Mouse (Mus musculus) G1E (cell line): ENCODE measurements around the gene Tmtc2.

Experiments
- CTCF ChIP-seq: IDR thresholded peaks from 2 replicates; pipeline ENCODE4 v1.5.1; 2012; ENCODE audit warnings: low read depth, low read length, inconsistent platforms, mixed read lengths
- GATA2 ChIP-seq: IDR thresholded peaks from 2 replicates; pipeline ENCODE4 v1.6.1; 2012; ENCODE audit warnings: low read depth, low read length, inconsistent platforms, borderline replicate concordance

DNA sequence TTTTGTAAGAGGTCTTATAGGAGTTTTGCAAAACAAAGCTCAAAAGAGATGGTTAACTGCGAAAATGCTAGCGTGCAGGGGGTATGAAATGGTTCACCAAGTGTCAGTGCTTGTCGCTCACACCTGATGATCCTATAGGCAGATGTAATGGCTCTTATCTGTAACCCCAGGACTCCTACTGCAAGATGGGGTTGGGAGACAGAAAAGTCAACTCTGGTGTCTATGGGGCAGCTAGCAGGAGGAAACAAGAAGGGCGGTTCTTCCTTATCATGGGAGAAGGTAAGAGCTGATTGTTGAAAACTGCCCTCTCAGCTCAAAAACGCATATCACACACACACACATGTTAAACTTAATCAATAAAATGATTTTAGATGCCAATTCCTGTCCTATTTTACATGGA, 351.3 kb downstream of the Tmtc2 start:
- TF ChIP-seq CTCF (no peak), GATA2 (no peak)
